ENCODE assay signal across 8 mouse cellular contexts in genomic region chr14:55873714-55874683, GRCm38 (mm10). TPM values are rescaled to one million over a fixed set of nuclear protein-coding genes. Genes with fewer than 3 reads are reported as not detected.
DNase-seq lines count a peak whose midpoint lies in the region; ATAC-seq lines count a peak whose summit lies in the region.

No protein-coding gene starts in this region.

- H3K27ac ChIP-seq in forebrain, embryonic 12.5 days = peak overlapping the region; percentile 42; the same call in 1 of the 2 replicates
- H3K27ac ChIP-seq in liver, embryonic 16.5 days (ENCODE audit: low read length) = no peak overlapping the region
- 0 out of 2 replicates have a peak overlapping the region, but pooled peaks have one; percentile 20 for H3K27ac ChIP-seq in neural tube, embryonic 12.5 days

- intact Hi-C loops in heart, postnatal 14 days (cut with DNase I) = loop anchor here (1.0 kb wide), 1 partner anchor 44 kb away; no protein-coding TSS in a partner anchor

- no peaks in the 10 kb centered on the region for H3K27me3 ChIP-seq in forebrain, embryonic 12.5 days
- peaks cover 3% of the 10 kb centered on the region; the same call in 1 of the 2 replicates for H3K27me3 ChIP-seq in liver, embryonic 16.5 days (ENCODE audit: control insufficient read depth, insufficient read depth, low read depth, low read length)
- no peaks in the 10 kb centered on the region for H3K27me3 ChIP-seq in neural tube, embryonic 12.5 days (replicated peaks)

- peak overlapping the region; percentile 29; the same call in 1 of the 2 replicates for H3K9ac ChIP-seq in forebrain, embryonic 12.5 days
- H3K9ac ChIP-seq in liver, embryonic 16.5 days (ENCODE audit: low read depth, low read length) = peak overlapping the region; percentile 40; the same call in 1 of the 2 replicates
- no peak overlapping the region; the same call in 1 of the 2 replicates for H3K9ac ChIP-seq in neural tube, embryonic 12.5 days

- H3K4me1 ChIP-seq in forebrain, embryonic 12.5 days = peaks cover 10% of the 10 kb centered on the region
- peaks cover 4% of the 10 kb centered on the region for H3K4me1 ChIP-seq in liver, embryonic 16.5 days (ENCODE audit: control insufficient read depth, low read depth, low read length)
- peaks cover 10% of the 10 kb centered on the region; the same call in 1 of the 2 replicates for H3K4me1 ChIP-seq in neural tube, embryonic 12.5 days

- peak; percentile 85 for DNase-seq in ES-CJ7 (ENCODE audit: low read depth, low spot score)
- DNase-seq in c-Kit-positive CD71-positive TER-119-positive erythroid progenitor cells, embryonic 14.5 days (ENCODE audit: low spot score) = peak; percentile 55
- DNase-seq in heart, postnatal 14 days = peak; percentile 78 to 85
- peak; percentile 87 to 89 for DNase-seq in kidney, postnatal 4 days
- DNase-seq in testis, postnatal 10 days (ENCODE audit: low spot score) = peak; percentile 88

- peaks cover 43% of the 10 kb centered on the region for H3K36me3 ChIP-seq in forebrain, embryonic 12.5 days (replicated peaks)
- no peaks in the 10 kb centered on the region for H3K36me3 ChIP-seq in liver, embryonic 16.5 days (ENCODE audit: control insufficient read depth, insufficient read depth)
- H3K36me3 ChIP-seq in neural tube, embryonic 12.5 days = peaks cover 37% of the 10 kb centered on the region

- H3K4me3 ChIP-seq in forebrain, embryonic 12.5 days (replicated peaks) = peak overlapping the region; percentile 13; the same call in 1 of the 2 replicates
- peak overlapping the region; percentile 38 for H3K4me3 ChIP-seq in liver, embryonic 16.5 days (ENCODE audit: low read depth, low read length)
- H3K4me3 ChIP-seq in neural tube, embryonic 12.5 days = no peak overlapping the region

- peak; percentile 75 for ATAC-seq in forebrain, embryonic 12.5 days (ENCODE audit: low FRiP score)
- peak; percentile 40 for ATAC-seq in liver, embryonic 16.5 days (ENCODE audit: low read depth)
- ATAC-seq in neural tube, embryonic 12.5 days (ENCODE audit: low FRiP score, low read depth) = peak; percentile 65

- H3K9me3 ChIP-seq in forebrain, embryonic 12.5 days = no peaks in the 10 kb centered on the region
- no peaks in the 10 kb centered on the region for H3K9me3 ChIP-seq in liver, embryonic 16.5 days (replicated peaks; ENCODE audit: control insufficient read depth, low read length)
- no peaks in the 10 kb centered on the region for H3K9me3 ChIP-seq in neural tube, embryonic 12.5 days

- 15% methylated on average over 30 of the region's 30 CpGs for WGBS in forebrain, embryonic 12.5 days
- 10% methylated on average over 30 of the region's 30 CpGs for WGBS in liver, embryonic 16.5 days (ENCODE audit: insufficient replicate concordance)
- WGBS in neural tube, embryonic 12.5 days = 15% methylated on average over 30 of the region's 30 CpGs

- peak overlapping the region; percentile 35 for H3K4me2 ChIP-seq in forebrain, embryonic 12.5 days
- H3K4me2 ChIP-seq in liver, embryonic 16.5 days (ENCODE audit: low read depth, low read length) = peak overlapping the region; percentile 66
- peak overlapping the region; percentile 44 for H3K4me2 ChIP-seq in neural tube, embryonic 12.5 days (replicated peaks)

RNA-seq across cellular contexts. Expression of gene Cbln3, which starts 10.2 kb away (rescaled TPM):
- 0.04 and 0.27 TPM in 2 replicates for polyA plus RNA-seq in forebrain, embryonic 12.5 days (2016; fragmentation: Nextera tagmentation; extraction: Ambion mirVana)
- total RNA-seq in heart, postnatal 14 days (2021) = under 1 TPM; 0.10 TPM
- 0.26 TPM in 2 replicates for polyA plus RNA-seq in liver, embryonic 16.5 days (2015; fragmentation: Nextera tagmentation; extraction: Ambion mirVana)
- polyA plus RNA-seq in neural tube, embryonic 12.5 days (2016; fragmentation: Nextera tagmentation; extraction: Ambion mirVana) = 0.25 and 0.28 TPM in 2 replicates

RNA-seq across cellular contexts. Expression of gene Khnyn, which starts 10.7 kb away (rescaled TPM):
- 18.9 and 21.2 TPM in 2 replicates for polyA plus RNA-seq in forebrain, embryonic 12.5 days (2016; fragmentation: Nextera tagmentation; extraction: Ambion mirVana)
- 10 to 100 TPM; 13.4 to 14.3 TPM for total RNA-seq in heart, postnatal 14 days (2021)
- 10.9 and 12.8 TPM in 2 replicates for polyA plus RNA-seq in liver, embryonic 16.5 days (2015; fragmentation: Nextera tagmentation; extraction: Ambion mirVana)
- 18.3 and 19.7 TPM in 2 replicates for polyA plus RNA-seq in neural tube, embryonic 12.5 days (2016; fragmentation: Nextera tagmentation; extraction: Ambion mirVana)

RNA-seq across cellular contexts. Expression of gene Nynrin, which starts 20.2 kb away (rescaled TPM):
- 23.9 and 26.9 TPM in 2 replicates for polyA plus RNA-seq in forebrain, embryonic 12.5 days (2016; fragmentation: Nextera tagmentation; extraction: Ambion mirVana)
- total RNA-seq in heart, postnatal 14 days (2021) = 10 to 100 TPM; 13.6 to 15.8 TPM
- 2.7 and 2.9 TPM in 2 replicates for polyA plus RNA-seq in liver, embryonic 16.5 days (2015; fragmentation: Nextera tagmentation; extraction: Ambion mirVana)
- 19.7 and 21.5 TPM in 2 replicates for polyA plus RNA-seq in neural tube, embryonic 12.5 days (2016; fragmentation: Nextera tagmentation; extraction: Ambion mirVana)

RNA-seq across cellular contexts. Expression of gene Sdr39u1, which starts 26.1 kb away (rescaled TPM):
- polyA plus RNA-seq in forebrain, embryonic 12.5 days (2016; fragmentation: Nextera tagmentation; extraction: Ambion mirVana) = 42.6 and 51.0 TPM in 2 replicates
- total RNA-seq in heart, postnatal 14 days (2021) = 10 to 100 TPM; 71.5 to 78.4 TPM
- 11.9 and 14.6 TPM in 2 replicates for polyA plus RNA-seq in liver, embryonic 16.5 days (2015; fragmentation: Nextera tagmentation; extraction: Ambion mirVana)
- polyA plus RNA-seq in neural tube, embryonic 12.5 days (2016; fragmentation: Nextera tagmentation; extraction: Ambion mirVana) = 59.9 and 66.0 TPM in 2 replicates

RNA-seq across cellular contexts. Expression of gene Nfatc4, which starts 51.1 kb away (rescaled TPM):
- polyA plus RNA-seq in forebrain, embryonic 12.5 days (2016; fragmentation: Nextera tagmentation; extraction: Ambion mirVana) = 25.4 and 35.6 TPM in 2 replicates
- total RNA-seq in heart, postnatal 14 days (2021) = 1 to 10 TPM; 7.0 to 9.2 TPM
- 0.71 TPM in 2 replicates for polyA plus RNA-seq in liver, embryonic 16.5 days (2015; fragmentation: Nextera tagmentation; extraction: Ambion mirVana)
- polyA plus RNA-seq in neural tube, embryonic 12.5 days (2016; fragmentation: Nextera tagmentation; extraction: Ambion mirVana) = 22.0 and 24.8 TPM in 2 replicates
